Mouse (Mus musculus) lung, adult 2 months (tissue): Measurements from ENCODE around the gene Mdm1. TPM values are rescaled to one million over a fixed set of nuclear protein-coding genes. Genes with fewer than 3 reads are reported as not detected.

Source experiments
- DNase-seq: peaks from one replicate; pipeline ENCODE4 v3.0.0; 2022
- H3K4me1 ChIP-seq: fragments of 200-500 bp; 2 replicates; pipeline ENCODE4 v1.6.1; 2011; ENCODE audit warnings: low read length; ENCODE audit not compliant: control insufficient read depth, insufficient read depth
- H3K4me3 ChIP-seq: fragments of 200-500 bp; replicated peaks from 2 replicates; pipeline ENCODE3; 2011; ENCODE audit warnings: low read depth, mild to moderate bottlenecking, control low read depth, low read length; ENCODE audit errors: extremely low read depth
- CTCF ChIP-seq: fragments of 200-500 bp; IDR thresholded peaks from 2 replicates; pipeline ENCODE4 v1.5.1; 2011; ENCODE audit warnings: mild to moderate bottlenecking, low read length, control low read depth; ENCODE audit not compliant: insufficient read depth
- POLR2A ChIP-seq: fragments of 200-500 bp; IDR thresholded peaks from 2 replicates; pipeline ENCODE4 v1.6.1; 2011; ENCODE audit warnings: low read depth, mild to moderate bottlenecking, control low read depth, low read length, borderline replicate concordance; ENCODE audit errors: extremely low read depth
- WGBS: fragments of 180-500 bp; shearing (Covaris S2); methylation state at CpG from one replicate; pipeline ENCODE4 v1.1.7; 2018; 5-methylcytosine and 5-hydroxymethylcytosine counted together
- polyA plus RNA-seq: library from polyadenylated mRNA; depleted of rRNA; stranded (reverse); fragments of >200 nt; gene quantifications from 2 replicates; pipeline ENCODE4 v1.2.3, GENCODE M21; 2012

The Mdm1 gene
- polyA plus RNA-seq, 1 experiment: 8.4 TPM

- Histone ChIP-seq H3K4me1 (peaks cover 2% of the 10 kb centered on the region; the same call in 1 of the 2 replicates), H3K4me3 (no peak overlapping the region)
- TF ChIP-seq POLR2A (no peak), CTCF (no peak)
- no peak for DNase-seq
- WGBS: 47% methylated on average over 13 of the region's 13 CpGs
Measured at GRCm38 (mm10) chr10:118121937-118122285, 19.7 kb upstream of the Mdm1 start.

- peaks cover 2% of the 10 kb centered on the region; the same call in 1 of the 2 replicates for H3K4me1 ChIP-seq
- no peak overlapping the region for H3K4me3 ChIP-seq
- DNase-seq: no peak
- WGBS: 84% methylated on average over 11 of the region's 11 CpGs
- TF ChIP-seq POLR2A (no peak), CTCF (no peak)
Measured at GRCm38 (mm10) chr10:118122441-118123162, 19.0 kb upstream of the Mdm1 start.

GRCm38 (mm10) chr10:118125236-118125635, 16.4 kb upstream of the Mdm1 start:
- Histone ChIP-seq H3K4me3 (no peak overlapping the region), H3K4me1 (peaks cover 2% of the 10 kb centered on the region; the same call in 1 of the 2 replicates)
- WGBS: 93% methylated on average over 7 of the region's 7 CpGs
- no peak for TF ChIP-seq CTCF
- no peak for TF ChIP-seq POLR2A
- no peak for DNase-seq

- Histone ChIP-seq H3K4me1 (peaks cover under 1% of the 10 kb centered on the region; the same call in 1 of the 2 replicates), H3K4me3 (no peak overlapping the region)
- 77% methylated on average over 25 of the region's 25 CpGs for WGBS
- TF ChIP-seq POLR2A: no peak
- no peak for DNase-seq
Measured at GRCm38 (mm10) chr10:118125776-118126445, 15.7 kb upstream of the Mdm1 start.

- DNase-seq: no peak
- TF ChIP-seq POLR2A: no peak
- TF ChIP-seq CTCF: no peak
- WGBS: 52% methylated on average over 20 of the region's 20 CpGs
- no peak overlapping the region for H3K4me3 ChIP-seq
- H3K4me1 ChIP-seq: no peaks in the 10 kb centered on the region
Measured at GRCm38 (mm10) chr10:118129001-118129682, 12.5 kb upstream of the Mdm1 start.

- DNase-seq: no peak
- 45% methylated on average over 2 of the region's 2 CpGs for WGBS
- H3K4me3 ChIP-seq: no peak overlapping the region
- H3K4me1 ChIP-seq: no peaks in the 10 kb centered on the region
- TF ChIP-seq CTCF: no peak
- TF ChIP-seq POLR2A: no peak
Measured at GRCm38 (mm10) chr10:118130016-118130415, 11.6 kb upstream of the Mdm1 start.

- no peak for TF ChIP-seq CTCF
- no peak for TF ChIP-seq POLR2A
- 62% methylated on average over 6 of the region's 6 CpGs for WGBS
- no peak overlapping the region for H3K4me3 ChIP-seq
- no peak for DNase-seq
- no peaks in the 10 kb centered on the region for H3K4me1 ChIP-seq
Measured at GRCm38 (mm10) chr10:118132993-118133392, 8.6 kb upstream of the Mdm1 start.

- H3K4me1 ChIP-seq: no peaks in the 10 kb centered on the region; the same call in 1 of the 2 replicates
- TF ChIP-seq CTCF (no peak), POLR2A (no peak)
- 83% methylated on average over 11 of the region's 11 CpGs for WGBS
- H3K4me3 ChIP-seq: no peak overlapping the region
- DNase-seq: no peak
Measured at GRCm38 (mm10) chr10:118138508-118138907, 3.1 kb upstream of the Mdm1 start.

- no peak overlapping the region for H3K4me3 ChIP-seq
- TF ChIP-seq POLR2A (no peak), CTCF (no peak)
- 65% methylated on average over 8 of the region's 8 CpGs for WGBS
- no peaks in the 10 kb centered on the region; the same call in 1 of the 2 replicates for H3K4me1 ChIP-seq
- DNase-seq: no peak
Measured at GRCm38 (mm10) chr10:118139837-118140570, 1.6 kb upstream of the Mdm1 start.
